Mouse (Mus musculus): ENCODE measurements around the gene Pla2g5. TPM values are rescaled to one million over a fixed set of nuclear protein-coding genes. Genes with fewer than 3 reads are reported as not detected.
"Not testable (repeated sequence)": the region's sequence is repeated elsewhere in the genome, so short reads cannot be mapped to it uniquely, and the experiment has no call there.

Gene Pla2g5
- 10 to 100 TPM; 27.8 to 31.5 TPM for total RNA-seq (2021)

DNA sequence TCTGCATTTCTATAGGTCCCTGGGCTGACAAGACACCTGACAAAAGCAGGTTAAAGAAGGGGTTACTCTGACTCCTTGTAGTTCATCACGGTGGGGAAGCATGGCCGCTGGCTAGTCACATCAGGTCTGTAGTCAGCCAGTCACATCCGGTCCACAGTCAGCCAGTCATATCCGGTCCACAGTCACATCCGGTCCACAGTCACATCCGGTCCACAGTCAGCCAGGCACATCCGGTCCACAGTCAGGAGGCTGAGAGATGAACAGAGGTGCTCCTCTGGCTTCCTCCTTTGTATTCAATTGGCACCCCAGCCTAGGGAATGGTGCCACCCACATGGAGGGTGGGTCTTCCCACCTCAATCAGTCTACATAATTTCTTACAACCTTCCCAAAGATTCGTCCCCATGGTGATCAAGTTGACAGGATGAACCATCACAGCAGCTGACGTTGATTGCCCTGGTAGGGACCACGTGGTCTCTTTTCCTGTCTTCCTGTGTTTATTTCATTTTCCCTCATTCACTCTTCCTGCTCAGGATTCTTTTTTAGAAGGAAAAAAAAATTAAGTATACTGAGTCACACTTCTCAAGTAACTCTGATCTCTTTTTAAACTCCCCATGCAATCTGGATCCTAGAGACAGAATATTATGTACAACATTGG, at the start of gene Pla2g5:
Gene Pla2g5 (minus strand): TSS at position 139 of the 655 bp plus-strand sequence.
- intact Hi-C loops (cut with DNase I), result no loop called here
- no peak for DNase-seq (ENCODE audit: low spot score)

DNA sequence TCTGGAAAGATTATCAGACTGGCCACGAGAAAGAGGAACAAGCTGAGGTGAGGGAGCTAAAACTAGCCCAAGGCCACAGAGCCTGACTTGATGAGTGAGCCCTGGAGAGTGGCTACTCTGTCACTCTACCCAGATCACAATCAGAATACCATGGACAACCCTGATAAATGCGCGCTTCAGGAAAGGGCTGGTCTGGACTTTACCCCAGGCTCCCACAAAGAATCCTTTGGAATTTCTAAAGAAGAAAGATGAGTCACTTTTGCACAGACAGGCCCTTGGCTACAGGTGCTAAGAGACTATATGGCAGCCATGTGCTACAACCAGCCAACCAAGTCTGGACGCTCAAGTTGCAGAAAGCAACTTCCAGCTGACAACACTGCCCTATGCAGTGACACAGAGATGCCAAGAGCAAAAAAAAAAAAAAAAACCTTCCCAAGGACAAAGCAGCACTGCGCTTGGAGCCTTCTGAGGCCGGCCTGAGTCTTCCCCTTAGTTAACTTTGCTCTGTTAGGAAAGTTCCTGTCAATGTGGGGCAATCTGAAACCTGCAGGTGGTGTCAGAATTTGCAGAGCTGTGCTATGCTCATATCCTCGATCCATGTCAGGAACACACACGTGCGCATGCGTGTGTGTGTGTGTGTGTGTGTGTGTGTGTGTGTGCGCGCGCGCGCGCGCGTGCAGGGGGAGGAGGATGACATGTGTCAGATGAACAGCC, 42.5 kb upstream of the Pla2g5 start:
- intact Hi-C loops (cut with DNase I), result no loop called here
- no peak for DNase-seq (ENCODE audit: low spot score)

DNA sequence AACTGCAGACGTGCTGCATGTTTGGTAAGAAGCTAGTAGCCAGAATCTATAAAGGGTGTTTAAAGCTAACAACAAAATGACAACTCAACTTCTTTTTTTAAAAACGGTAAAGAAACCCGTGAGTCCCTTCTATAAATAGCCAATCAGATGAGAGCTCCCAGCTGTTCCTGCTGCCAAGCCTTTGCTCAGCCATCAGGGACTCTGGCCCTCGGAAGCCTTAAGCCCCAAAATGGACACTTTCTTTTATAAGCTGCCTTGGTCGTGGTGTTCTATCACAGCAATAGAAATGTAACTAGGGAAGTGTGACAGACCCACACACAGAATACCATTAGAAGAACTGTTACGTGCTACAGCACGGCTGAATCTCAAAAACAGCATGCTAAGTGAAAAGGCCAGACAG, 36.1 kb upstream of the Pla2g5 start:
- intact Hi-C loops (cut with DNase I), result no loop called here
- DNase-seq (ENCODE audit: low spot score), result no peak

DNA sequence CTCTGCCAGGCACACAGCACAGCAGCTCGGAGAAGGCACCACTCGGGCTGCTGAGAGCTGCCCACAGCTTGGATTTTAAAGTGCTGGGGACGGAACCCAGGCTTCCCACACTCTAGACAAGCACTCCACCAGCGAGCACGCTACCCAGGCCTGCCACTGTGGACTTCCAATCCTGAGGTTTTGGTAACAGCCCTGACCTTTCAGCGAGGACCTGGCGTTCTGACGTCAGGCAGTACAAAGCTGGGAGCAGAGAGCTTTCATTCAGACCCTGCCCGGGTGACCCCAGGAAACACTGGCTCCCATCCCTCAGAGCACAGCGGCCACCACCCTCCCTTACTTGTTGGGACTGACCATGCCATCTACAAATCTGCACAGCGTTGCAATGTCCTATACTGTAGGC, 30.5 kb upstream of the Pla2g5 start:
- DNase-seq (ENCODE audit: low spot score); intact Hi-C loops (cut with DNase I): not testable (repeated sequence)

DNA sequence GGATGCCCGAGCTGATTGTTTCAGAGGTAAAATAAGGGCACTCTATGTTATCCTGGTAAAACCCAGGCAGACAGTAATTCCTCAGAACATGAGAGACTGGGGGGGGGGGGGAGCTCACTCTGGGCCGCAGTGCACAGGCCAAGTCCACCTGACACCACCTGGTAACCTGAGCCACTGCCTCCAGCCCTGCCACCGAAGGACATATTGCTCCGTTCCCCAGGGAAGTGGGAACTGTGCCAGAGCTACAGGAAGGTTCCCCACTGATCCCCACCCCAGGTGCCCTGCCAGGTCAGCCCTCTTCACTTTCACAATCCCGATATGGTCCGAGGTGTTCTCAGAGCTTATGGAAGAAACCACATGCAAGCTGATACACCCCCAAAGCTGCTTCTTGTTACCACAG, 29.4 kb upstream of the Pla2g5 start:
- intact Hi-C loops (cut with DNase I), result no loop called here

DNA sequence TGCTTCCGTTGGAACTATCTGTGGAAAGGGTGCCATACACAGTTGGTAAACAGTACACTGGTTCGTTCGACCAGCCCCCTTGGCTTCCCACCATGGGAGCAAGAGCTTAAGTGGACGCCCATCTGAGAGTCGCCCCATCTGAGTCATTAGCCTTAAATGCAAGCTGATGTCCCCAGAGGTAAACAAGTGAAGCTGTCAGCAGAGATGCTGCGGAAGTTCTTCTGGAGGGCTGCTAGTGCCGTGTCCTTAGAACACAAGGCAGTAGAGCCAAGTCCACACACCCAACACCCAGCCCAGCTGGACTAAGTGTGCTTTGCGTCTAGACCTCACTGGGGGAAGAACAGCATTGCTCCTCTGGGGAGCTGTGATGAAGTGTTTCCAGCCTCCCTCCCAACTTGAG, 26.4 kb upstream of the Pla2g5 start:
- DNase-seq (ENCODE audit: low spot score), result no peak
- intact Hi-C loops (cut with DNase I), result no loop called here

More for the DNA sequence above, 29.4 kb upstream of the Pla2g5 start:
- no peak for DNase-seq (ENCODE audit: low spot score)

DNA sequence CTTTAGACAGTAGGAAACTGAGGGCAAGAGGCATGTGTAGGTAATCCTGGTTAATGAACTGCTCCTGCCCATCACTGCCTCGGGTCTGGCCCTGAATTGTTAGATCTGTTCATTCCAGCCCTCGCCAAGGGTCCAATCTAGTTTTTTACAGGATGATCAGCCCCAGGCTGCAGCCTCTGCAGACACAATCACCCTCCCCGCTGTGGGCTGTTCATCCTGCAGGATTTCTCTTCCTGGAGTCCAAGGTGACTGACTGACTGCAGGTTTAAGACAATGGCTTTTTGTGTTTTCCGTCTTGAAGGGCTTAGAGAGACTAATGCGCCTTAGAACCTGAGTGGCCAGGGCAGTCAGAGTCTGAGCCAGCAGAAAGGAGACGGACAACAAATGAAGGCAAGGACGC, 25.9 kb upstream of the Pla2g5 start:
- intact Hi-C loops (cut with DNase I), result no loop called here
- no peak for DNase-seq (ENCODE audit: low spot score)

DNA sequence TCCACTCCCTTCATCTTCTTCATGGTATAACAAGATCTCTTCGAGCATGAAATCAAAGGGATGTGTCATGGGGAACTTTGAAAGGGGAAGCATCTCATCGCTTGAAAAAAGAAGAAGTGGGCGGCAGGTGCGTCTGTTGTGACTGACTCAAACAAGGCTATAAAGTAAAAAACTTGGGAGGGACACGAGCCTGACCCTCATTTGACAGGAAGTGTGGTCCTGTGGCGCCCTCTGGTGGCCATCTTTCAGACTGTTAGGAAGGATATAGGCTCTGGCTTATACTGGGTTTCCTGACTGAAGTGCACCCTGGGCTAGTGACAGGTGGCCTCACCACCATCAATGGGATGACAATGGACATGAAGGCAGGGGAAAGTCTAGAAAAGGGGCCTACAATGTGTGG, 21.0 kb upstream of the Pla2g5 start:
- DNase-seq (ENCODE audit: low spot score), result peak; percentile 54
- intact Hi-C loops (cut with DNase I), result no loop called here

DNA sequence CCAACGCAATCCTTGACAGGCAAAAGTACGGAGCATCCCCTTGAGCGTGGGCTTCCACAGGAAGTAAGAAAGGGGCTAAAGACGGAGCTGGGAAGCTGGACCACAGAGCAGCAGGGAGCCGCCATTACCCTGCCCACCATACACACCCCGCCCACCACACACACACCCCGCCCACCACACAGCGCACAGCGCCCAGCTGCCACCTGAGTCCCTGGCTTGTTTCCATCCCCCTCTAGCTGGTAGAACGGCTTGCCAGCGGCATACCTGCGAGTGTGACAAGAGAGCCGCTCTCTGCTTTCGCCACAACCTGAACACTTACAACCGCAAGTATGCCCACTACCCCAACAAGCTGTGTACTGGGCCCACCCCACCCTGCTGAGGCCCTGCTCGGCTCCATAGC, 18.9 kb upstream of the Pla2g5 start:
- DNase-seq (ENCODE audit: low spot score), result no peak
- intact Hi-C loops (cut with DNase I), result no loop called here

DNA sequence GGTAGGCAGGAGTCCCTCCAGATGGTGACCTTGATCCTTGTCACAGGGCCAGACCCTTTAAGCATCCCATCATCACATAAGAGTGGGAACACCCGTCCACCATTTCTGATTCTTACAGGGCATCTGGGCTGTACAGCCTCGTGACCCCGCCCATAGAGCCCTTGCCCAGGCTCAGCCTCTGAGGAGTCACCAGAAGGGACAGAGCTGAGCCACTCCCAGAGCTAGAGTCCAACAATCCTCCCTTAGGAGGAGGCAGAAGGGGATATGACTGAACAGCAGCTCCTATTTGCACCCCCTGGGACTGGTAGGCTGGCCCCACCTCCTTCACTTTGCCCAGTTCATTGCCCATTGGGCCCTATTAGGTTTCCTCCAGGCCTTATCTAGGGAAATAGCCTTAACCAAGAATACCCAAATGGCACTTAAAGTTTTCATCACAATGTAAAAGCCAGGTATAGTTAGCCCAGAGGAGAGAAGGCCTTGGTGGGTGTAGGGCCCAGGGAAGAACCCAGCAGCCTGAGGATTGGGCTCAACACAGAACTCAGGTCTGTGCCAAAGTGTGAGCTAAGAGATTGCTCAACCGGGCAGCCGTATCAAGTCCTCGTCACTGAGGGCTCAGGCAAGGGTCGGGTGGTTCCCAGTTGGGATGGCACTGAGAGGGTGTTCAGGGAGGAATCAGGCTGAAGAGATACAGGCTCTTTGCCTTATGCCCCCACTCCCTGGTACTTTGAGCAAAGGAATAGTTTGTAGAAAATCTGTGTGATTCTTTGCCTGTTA, 17.7 kb upstream of the Pla2g5 start:
- DNase-seq (ENCODE audit: low spot score), result peak; percentile 46
- intact Hi-C loops (cut with DNase I), result no loop called here

DNA sequence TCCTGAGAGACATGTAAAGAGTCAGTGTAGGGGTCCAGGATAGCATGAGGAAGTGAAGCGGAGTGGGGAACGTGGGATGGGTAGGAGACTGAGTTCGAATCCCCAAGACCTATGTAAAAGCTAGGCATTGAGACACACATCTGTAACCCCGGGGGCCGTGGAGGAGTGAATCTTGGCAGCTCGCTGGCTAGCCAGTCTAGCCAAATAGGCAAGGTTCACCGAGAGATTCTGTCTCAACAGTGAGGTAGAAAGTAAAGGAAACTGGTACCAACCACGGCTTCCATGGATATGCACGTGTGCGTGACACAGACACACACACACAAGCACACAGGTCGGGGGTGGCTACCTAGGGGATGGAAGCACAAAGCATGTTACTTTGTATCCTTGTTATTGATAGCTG, 16.5 kb upstream of the Pla2g5 start:
- intact Hi-C loops (cut with DNase I), result no loop called here
- DNase-seq (ENCODE audit: low spot score), result no peak

DNA sequence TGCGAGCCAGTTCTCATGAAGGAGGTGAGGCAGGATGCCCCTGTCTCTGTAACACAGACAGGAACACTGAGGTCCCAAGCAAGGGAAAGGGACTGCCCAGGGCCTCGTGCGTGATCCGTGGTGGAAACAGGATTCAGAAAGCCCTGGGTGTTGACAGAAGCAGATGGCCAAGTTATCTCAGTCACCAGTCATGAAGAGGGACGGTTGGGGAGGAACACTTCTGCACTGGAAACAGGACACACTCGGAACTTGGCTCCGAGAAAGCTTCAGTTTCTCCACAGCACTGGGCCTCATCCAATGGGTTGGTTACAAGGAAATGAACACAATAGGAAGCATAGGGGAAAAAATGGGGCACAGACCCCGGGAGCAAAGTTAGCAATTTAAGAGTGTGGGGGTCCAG, 15.5 kb upstream of the Pla2g5 start:
- intact Hi-C loops (cut with DNase I), result no loop called here
- peak; percentile 47 for DNase-seq (ENCODE audit: low spot score)

DNA sequence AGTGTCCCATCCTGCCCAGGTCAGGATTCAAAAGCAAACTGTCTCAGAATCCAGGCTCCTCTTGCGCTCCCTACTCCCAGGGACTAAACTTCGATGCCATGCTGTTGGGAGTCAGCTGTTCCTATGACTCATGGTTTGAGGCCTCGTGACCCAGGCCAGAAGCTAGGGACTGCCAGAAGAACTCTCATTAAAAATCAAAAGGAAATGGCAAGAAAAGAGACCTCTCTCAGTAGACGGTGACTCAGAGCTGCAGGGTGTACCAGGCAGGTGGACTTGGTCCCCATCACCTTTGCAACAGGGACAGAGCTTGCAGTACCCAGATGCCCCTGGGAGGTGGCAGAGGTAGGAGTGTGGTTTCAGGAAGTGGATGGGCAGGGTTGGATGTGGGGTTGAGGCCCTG, 14.4 kb upstream of the Pla2g5 start, which contains the start of gene Pla2g2e:
Gene Pla2g2e (plus strand): TSS at position 212 of the 400 bp plus-strand sequence.
- no peak for DNase-seq (ENCODE audit: low spot score)
- intact Hi-C loops (cut with DNase I), result no loop called here

DNA sequence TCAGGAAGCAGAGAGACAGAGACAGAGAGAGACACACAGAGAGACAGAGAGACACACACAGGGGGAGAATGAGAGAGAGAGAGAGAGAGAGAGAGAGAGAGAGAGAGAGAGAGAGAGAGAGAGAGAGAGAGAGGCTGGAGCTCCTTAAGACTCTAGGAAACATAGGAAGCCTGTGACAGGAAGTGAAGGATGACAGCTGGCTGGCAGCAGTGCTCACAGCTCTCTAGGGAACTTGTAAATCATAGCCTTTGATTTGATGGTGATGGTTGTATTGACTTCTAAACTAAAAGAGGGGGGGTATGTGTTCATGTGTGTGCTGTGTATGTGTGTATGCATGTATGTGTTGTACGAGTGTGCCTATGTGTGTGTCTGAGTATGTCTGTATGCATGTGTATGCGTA, 12.7 kb upstream of the Pla2g5 start:
- DNase-seq (ENCODE audit: low spot score), result no peak

DNA sequence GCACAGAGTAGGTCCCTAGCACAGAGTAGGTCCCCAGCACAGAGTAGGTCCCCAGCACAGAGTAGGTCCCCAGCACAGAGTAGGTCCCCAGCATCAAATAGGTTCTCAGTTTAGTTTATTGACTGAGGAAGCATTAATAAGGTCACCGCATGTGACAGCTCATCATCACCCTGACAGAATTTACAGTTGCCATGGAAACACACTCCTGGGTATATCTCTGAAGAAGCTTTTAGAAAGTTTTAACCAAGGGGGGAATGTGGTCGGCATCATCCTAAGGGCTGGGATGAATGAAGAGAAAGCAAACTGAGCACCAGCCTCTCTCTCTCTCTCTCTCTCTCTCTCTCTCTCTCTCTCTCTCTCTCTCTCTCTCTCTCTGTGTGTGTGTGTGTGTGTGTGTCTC, 12.0 kb upstream of the Pla2g5 start:
- intact Hi-C loops (cut with DNase I); DNase-seq (ENCODE audit: low spot score): not testable (repeated sequence)

More for the DNA sequence above, 12.7 kb upstream of the Pla2g5 start:
- intact Hi-C loops (cut with DNase I), result no loop called here

DNA sequence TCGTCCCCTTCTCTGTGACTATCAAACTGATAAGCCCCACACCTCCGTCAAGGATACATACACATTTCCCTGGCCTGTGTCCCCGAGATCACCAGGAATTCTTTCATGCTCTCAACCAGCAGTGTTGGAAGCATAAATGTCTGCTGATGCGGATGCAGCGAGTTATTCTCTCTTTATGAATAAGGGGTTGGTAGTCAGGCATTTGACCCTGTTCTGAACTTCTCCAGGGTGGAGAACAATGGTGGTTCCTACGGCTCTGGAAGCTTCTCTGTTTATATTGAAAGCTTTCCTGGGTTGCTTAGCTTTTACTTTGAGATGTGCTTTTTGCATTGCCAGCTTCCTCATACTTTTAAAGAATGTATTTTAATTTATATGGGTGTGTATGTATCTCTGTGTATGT, 10.6 kb upstream of the Pla2g5 start, which contains the start of gene Gm13030:
Gene Gm13030 (minus strand): TSS at position 101 of the 400 bp plus-strand sequence.
- DNase-seq (ENCODE audit: low spot score), result no peak
- intact Hi-C loops (cut with DNase I), result no loop called here

DNA sequence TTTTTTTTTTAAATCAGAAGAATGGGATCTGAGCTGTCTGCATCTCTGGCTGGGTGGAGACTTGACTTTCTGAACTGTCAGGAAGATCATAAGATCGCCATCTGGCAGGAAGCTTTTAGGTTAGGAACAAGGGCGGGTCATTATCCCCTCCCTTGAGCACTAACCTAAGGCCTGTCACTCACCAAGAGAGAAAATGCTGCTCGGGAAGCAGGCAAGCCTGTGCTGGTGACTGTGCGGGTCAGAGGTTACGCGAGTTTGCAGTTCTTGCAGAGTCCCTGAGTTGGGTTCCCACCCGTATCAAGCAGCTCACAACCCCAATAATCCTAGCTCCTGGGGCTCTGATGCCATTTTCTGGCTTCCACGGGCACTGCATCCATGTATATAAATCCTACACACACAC, 5.4 kb upstream of the Pla2g5 start:
- intact Hi-C loops (cut with DNase I), result no loop called here
- no peak for DNase-seq (ENCODE audit: low spot score)

DNA sequence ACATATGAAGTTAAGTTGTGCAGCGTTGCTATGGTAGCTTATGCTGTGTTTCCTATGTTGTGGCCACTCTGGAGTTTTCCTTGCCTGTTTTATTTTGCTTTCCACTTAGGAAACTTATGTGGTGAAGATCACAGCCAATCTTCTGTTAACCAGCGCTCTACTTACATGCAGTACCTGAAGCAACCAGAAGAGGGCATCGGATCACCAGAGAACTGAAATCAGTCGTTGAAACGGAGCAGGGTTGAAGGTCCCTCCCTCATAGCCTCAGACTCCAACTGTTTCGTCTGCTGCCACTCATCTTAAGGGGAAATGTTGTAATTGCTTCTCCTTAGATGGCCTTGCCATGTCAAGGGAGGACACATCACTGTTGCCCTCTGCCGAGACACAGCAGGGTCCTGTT, 3.1 kb upstream of the Pla2g5 start:
- intact Hi-C loops (cut with DNase I), result no loop called here
- DNase-seq (ENCODE audit: low spot score), result no peak

DNA sequence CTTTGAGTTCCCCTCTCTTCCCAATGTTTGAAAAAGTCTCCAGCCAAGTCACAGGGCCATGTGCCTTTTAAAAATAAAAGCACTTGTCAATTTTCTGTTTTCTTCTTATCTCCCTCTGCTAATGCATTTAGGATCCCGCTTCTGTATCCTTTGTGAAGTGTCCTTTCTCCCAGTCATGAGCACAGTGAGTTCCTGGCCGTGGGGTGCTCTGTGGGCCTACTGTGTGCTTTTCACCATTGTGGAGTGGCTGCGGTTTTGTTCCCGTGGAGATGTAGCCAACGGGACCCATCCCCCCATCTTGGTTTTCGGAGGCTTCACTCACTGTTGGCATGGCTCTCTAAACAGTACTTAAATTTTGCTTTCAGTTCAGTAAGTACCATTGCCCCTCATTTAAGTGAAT, 2.7 kb upstream of the Pla2g5 start:
- DNase-seq (ENCODE audit: low spot score), result no peak
- intact Hi-C loops (cut with DNase I), result no loop called here

DNA sequence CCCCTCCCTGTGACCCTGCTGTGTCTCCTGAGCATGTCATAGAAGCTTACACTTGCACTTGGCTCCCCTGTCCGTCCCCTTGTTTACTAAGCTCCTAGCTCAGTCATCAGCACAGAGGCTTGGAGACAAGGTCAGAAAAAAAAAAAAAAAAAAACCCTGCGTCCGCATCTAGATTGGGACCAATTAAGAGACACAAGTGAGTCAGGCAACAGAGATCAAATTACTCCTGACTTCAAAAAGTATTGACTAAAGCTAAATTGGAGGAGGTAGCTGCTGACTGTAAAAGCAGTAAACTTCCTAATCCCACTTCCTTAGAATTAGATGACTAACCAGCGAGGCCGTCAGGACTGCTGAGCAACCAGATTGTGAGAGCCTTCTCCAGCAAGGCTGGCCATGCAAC, 1.8 kb upstream of the Pla2g5 start:
- intact Hi-C loops (cut with DNase I), result no loop called here
- DNase-seq (ENCODE audit: low spot score), result no peak

DNA sequence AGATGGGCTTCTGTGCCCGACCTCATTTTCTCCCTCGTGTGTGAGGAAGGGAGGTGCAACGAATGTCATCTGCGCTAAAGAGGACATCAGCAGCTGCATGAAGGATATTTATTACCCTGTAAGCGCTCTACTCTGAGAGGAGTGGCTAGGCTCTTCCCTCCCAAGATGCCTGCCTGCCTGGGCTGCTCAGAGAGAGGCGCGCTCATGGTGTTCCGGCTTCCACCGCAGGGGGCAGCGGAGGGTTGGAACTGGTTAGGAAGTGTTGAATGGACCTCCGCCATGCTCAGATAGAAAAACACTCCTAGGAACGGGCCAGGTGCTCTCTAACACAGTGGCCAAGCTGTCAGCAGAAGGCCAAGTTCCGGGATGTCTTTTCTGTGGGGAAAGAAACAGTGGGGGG, 3.6 kb downstream of the Pla2g5 start:
- intact Hi-C loops (cut with DNase I), result no loop called here

More for the DNA sequence above, 3.6 kb downstream of the Pla2g5 start:
- no peak for DNase-seq (ENCODE audit: low spot score)

Measured in heart, postnatal 25 days (tissue).